ENCODE assay signal across 23 mouse cellular contexts in the genomic region with DNA sequence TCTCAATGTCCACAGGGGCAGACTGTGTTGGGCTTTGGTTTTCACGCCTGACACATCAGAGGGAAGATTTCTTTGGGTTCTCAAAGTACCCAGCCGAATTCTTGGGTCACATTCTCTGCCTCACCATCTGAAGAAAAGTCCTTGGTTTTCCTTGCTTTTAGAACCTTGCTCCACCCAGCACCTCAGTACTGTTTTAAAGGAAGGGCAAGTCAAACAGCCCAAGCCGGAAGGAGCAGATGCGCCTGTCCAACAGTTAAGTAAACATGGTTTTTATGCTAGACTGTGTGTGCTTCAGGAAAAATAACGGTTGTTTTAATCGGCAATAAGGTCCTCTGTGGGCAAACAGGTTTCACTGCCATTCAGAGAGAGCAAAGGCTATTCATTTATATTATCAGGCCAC. TPM values are rescaled to one million over a fixed set of nuclear protein-coding genes. Genes with fewer than 3 reads are reported as not detected.
"Had no signal": no experiment of that assay in that cellular context is flagged by ENCODE, and none has a peak within 500 bp of the region (broad histone marks: within the 10 kb centered on the region; RNA-seq: fewer than 3 reads in every experiment).

No protein-coding gene starts in this region.

- H3K27me3 ChIP-seq: limb, embryonic 12.5 days; limb, embryonic 15.5 days; midbrain, embryonic 12.5 days; midbrain, embryonic 15.5 days; neural tube, embryonic 12.5 days; neural tube, embryonic 15.5 days; stomach, embryonic 15.5 days had no signal

- ATAC-seq: liver, postnatal 0 days; midbrain, embryonic 15.5 days had no signal

- H3K36me3 ChIP-seq: midbrain, embryonic 15.5 days; neural tube, embryonic 12.5 days; stomach, embryonic 15.5 days had no signal

- H3K4me2 ChIP-seq: limb, embryonic 12.5 days; limb, embryonic 15.5 days; liver, embryonic 11.5 days; lung, embryonic 14.5 days; midbrain, embryonic 12.5 days; midbrain, embryonic 15.5 days; neural tube, embryonic 12.5 days; neural tube, embryonic 15.5 days; stomach, embryonic 15.5 days had no signal

- H3K4me3 ChIP-seq: limb, embryonic 12.5 days; limb, embryonic 15.5 days; midbrain, embryonic 12.5 days; midbrain, embryonic 15.5 days; neural tube, embryonic 12.5 days; neural tube, embryonic 15.5 days; stomach, embryonic 15.5 days had no signal

- H3K27ac ChIP-seq: limb, embryonic 12.5 days; limb, embryonic 15.5 days; liver, embryonic 14.5 days; midbrain, embryonic 12.5 days; midbrain, embryonic 15.5 days; neural tube, embryonic 12.5 days; neural tube, embryonic 15.5 days; stomach, embryonic 15.5 days had no signal

- H3K4me1 ChIP-seq: midbrain, embryonic 15.5 days; neural tube, embryonic 12.5 days; neural tube, embryonic 15.5 days had no signal

- H3K9me3 ChIP-seq: limb, embryonic 12.5 days; limb, embryonic 15.5 days; midbrain, embryonic 12.5 days; midbrain, embryonic 15.5 days; neural tube, embryonic 12.5 days; neural tube, embryonic 15.5 days; stomach, embryonic 15.5 days had no signal

- DNase-seq: kidney, adult 18-20 months; kidney, adult 9 months; kidney, postnatal 14 days; kidney, postnatal 4 days; left cerebral cortex, postnatal 4 days; liver, postnatal 0 days; lung, embryonic 14.5 days; lung, postnatal 14 days; right cerebral cortex, adult 18-20 months; right cerebral cortex, postnatal 14 days; right cerebral cortex, postnatal 4 days; thymus, adult 2 months; thymus, postnatal 14 days; thymus, postnatal 4 days had no signal

- H3K9ac ChIP-seq: limb, embryonic 12.5 days; limb, embryonic 15.5 days; liver, embryonic 14.5 days; liver, postnatal 0 days; lung, embryonic 14.5 days; midbrain, embryonic 12.5 days; midbrain, embryonic 15.5 days; neural tube, embryonic 12.5 days; neural tube, embryonic 15.5 days; stomach, embryonic 15.5 days had no signal

RNA-seq across cellular contexts. Expression of a gene that starts 6.5 kb away (rescaled TPM):
- polyA plus RNA-seq: lung, embryonic 14.5 days had no signal
